Mouse (Mus musculus) gastrocnemius, postnatal 25 days (tissue): ENCODE measurements at regions not wholly inside any gene's neighbourhood (a gene's known extent, or its start where the extent isn't known, plus 50 kb on each side); places are given as distances from the start of the nearest gene placed in this dataset.

Source experiments
- DNase-seq: peaks from one replicate; pipeline ENCODE4 v3.0.0; 2022

DNA sequence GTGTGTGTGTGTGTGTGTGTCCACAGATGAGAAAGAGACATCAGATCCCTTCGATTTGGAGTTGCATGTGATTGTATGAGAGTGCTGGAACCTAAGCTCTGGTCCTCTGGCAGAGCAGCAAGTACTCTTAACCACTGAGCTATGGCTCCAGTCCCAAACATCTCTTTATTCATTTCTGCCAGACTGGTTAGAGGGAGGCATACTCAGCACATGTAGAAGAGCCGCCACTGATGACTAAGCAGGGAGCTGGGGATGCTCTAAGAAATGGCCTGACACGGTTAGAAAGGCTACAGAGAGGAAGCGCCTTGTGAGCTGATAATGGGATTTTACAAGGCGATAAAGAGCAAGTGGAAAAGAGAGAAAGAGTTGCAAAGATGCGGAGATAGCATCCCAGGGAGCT is 287.3 kb upstream of the Castor2 start:
- DNase-seq, result no peak

DNA sequence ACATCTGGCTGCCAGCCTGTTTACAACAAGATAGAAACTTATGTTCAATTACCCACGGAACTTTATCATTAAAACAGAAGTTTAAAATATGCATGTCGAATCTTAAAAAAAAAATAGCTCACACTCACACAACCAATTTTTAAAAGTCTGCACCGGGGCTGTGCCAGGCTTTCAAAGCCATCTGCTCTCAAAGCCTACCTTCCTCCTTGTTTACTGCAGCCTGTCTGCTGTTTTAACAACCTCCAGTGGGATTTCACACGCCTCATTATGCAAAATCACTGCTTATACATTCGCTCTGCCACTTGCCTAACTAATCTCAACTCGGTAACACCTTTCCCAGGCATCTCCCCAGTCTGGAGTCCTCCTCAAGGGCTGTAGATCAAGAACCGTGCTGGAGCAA is 292.6 kb upstream of the Castor2 start:
- no peak for DNase-seq

DNA sequence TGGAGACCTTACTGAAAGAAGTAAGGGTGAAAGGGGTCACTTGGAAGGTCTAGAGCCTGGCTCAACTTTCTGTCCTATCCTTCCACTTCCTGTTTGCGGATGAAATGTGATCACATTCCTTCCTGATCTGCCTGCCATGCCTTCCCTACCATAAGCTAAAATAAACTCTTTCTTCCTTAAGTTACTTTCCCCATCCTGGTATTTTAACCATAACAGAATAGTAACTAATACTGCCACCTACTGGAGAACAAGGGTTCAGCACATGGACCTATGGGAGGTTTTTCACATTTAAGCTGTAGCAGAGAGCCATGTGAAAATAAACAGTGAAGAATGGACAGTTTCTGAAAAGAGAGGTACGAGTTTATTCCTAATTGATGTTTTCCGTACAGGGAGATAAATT is 297.5 kb upstream of the Castor2 start:
- no peak for DNase-seq

DNA sequence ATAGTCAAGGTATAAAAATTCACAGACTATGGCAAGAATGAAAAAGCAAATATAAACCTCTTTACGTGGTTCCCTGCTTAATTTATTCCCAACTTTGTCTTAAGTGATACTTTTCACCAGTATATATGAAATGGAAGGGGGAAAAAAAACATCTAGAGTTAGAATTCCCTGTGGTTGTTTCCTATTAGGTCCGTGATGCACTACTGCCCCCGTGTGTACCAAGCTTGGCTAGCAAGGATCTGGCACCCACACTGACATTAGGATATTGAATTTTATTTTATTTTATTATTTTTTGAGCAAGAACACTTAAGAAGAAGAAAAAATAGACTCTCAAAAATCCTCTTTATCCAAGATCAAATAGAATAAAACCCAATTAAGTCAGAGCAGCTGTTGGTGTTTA is 303.9 kb upstream of the Castor2 start:
- DNase-seq, result no peak

DNA sequence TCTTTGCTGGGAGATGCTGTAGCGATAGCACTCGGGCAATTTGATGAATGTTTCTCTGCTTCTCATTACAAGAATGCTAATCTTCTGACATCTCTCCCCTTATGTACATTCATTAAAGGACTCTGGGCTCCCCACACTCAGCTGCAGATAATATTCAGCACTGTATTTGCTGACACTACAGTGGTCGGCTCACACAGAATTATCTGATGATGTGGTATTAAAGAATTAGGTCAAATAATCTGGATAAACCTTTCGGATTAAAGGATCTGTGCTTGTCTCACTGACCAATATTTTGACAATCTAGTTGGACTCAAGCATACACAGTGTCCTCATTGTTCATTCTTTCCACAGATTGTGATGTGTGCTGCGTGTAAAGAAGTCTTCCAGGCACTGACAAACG is 308.8 kb upstream of the Castor2 start:
- DNase-seq, result no peak

DNA sequence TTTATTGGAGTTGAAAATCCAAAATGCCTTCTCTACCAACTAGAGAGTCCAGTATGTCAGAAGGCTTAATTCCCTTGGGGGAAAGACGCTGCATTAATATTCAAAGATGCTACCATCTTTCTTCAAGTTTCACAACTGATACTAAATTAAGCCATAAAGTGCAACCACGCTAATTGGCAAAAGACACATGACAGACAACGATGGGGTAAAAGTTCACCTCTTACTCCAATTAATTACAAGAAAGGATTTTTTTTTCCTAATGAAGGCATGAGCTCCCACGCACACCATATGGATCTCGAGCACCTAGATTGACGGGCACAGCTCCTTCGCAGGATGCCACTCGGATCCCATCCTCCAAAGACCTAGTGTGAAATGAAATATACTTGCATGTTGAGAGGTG is 311.5 kb upstream of the Castor2 start:
- DNase-seq, result no peak

DNA sequence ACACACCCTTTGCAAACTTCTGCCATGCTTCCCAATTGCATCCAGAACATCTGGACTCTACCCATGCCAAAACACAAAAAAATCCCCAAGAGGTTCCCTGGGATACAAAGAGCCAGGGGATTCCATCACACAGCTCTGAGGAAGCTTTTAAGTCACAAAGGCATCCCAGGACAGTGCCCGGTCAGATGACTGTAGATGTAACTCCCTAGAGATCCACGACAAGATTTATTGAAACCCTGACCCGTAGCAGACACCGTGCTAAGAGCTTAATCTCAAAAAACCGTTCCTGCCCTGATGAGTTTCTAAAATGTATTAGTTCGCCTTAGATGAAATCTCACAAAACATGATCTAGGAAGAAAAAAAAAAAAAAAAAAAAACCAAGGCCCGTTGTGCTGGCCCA is 312.0 kb upstream of the Castor2 start:
- peak; percentile 6 for DNase-seq

DNA sequence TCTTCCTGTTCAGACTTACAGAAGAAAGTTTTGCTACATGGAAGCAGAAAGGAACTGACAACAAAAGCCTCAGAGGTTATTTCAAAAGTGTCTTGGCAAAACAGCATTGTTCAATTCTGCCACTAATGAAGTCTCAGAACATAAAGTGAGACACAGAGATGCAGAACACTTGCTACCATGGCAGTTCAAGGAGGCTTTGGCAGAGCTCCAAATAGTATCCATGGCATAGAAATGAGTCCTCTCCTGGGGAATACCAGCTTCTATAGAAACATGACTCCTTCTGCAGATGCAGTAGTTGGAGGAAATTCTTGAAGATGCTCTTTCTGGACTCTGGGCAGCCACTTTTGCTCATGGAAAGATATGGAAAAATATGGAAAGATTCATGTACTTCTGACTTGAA is 322.9 kb upstream of the Castor2 start:
- DNase-seq, result no peak

DNA sequence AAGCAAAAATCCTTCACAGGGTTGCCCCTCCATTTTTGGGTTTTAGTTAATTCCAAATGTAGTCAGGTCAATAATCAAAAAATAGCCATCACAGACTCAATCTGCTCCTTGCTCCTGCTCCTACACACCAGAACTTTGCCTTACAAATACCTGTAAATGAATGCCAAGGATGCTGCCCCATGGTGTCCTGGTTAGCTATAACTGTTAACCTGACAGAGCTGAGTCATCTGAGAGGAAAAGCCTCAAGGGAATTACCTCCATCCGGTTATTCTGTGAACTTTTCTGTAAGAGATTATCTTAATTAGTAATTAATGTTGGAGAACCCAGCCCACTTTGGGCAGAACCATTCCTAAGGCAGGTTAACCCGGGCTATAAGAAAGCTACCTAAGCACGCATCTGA is 325.4 kb upstream of the Castor2 start:
- no peak for DNase-seq

DNA sequence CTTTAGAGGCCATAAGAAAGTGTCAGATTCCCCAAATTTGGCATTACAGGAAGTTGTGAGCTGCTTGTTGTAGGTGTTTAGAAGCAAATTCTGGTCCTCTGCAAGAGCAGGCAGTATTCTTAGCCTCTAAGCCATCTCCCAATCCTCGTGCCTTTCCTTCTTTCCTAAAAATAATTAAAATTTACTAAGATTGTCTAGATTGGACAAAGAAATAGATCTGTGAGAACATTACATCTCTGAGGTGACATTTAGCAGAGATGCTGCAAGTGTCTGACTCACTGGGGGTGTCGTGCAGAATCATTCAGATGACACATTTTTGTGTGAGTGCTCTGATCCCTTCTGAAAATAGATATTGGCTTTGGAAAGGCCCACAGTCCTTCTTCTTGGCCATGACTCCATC is 330.7 kb upstream of the Castor2 start:
- no peak for DNase-seq

DNA sequence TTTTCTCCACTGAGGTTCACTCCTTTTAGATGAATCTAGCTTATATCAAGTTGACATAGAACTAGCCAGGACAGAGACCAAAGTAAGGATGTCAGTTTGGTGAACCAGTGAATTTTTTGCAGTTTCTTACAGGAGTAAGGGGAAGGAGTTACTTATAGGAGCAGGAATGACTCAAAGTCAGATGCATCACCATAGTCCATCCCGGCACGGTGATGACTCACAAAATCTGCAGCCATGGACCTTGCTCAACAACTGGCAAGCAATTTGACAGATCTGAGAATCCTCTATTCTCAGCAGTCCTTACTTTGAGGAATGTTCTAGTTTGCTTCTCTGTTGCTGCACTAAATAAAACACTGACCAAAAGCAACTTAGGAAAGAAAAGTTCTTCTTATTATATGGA is 341.7 kb upstream of the Castor2 start:
- DNase-seq, result no peak

DNA sequence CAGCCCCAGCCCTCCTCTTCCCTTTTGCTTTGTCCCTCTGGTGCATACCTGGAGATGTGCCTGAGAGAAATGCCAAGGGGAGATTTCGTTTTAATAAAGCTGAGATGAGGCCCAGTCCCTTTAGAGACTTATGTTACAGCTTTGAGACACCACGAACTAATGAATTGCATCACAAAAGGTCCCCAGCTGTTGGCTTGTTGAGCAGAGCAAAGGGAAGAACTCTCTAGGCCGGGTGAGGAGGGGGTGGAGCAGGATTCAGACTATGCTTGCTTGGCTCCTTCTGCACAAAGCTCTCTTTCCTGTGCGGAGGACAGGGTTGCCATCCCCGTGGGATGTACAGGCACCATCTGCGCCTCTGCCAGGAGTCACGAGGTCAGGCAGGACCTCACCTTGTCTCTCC is 345.3 kb upstream of the Castor2 start:
- DNase-seq, result no peak

DNA sequence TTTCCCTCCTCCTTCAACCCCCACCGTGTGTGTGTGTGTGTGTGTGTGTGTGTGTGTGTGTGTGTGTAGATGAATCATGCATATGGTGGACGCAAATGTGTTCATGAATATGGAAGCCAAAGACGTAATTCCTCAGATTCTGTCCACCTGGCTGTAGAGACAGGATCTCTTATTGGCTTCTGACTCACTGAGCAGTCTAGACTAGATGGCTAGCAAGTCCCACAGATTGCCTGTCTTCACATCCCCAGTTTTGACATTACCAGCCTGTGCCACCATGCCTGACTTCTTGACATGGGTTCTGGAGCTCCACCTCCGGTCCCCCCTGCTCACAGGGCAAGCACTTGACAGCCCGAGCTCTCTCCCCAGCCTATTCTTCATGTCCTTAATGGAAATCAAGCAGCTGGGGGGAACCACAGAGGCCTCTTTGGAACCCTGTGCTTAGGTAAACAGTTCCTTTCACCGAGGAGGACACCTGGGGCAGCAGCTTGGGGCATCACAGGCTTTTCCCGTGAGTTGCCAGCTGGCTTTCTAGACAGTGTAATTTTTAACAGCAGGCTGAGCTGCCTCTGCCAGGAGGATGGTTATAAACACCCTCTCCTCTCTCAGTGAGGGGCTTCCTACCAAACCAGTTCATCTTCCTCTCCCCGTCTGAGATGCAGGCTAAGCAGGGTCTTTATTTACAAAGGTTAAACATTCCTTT is 345.9 kb upstream of the Castor2 start:
- no peak for DNase-seq

DNA sequence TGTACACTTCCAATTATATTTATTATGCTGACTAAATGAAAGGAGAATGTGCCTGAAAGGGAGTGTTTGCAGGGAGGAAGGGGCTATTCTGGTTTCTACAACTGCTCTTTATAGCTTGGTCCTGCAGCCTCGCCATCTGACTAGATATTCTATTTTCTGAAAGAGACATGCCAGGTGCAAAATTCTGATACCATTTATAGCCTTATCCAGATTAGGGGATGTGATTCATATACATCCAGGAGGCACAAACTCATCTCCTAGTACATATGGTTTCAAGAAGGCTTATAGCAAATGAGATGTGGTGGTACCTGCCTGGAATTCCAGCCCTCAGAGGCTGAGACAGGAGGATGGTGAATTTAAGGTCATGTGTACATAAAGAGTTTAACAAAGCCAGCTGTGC is 352.6 kb upstream of the Castor2 start:
- DNase-seq, result no peak

DNA sequence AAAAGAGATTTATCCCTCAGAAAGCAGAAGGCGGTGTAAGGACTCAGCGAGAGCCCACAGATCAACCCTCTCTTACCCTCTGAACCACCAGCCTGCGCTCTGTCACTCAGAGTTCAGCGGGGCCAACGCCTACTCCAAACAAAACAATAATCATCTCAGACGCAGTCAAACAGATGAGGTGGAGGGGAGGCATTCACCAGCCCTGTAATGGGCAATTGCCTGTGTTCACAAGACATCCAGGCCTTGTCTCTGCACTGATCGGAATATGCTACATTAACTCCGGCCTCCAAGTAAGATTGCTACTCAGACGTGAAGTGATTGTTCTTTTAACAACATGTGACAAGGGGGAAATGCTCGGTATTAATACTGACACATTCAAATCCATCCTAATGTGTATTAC is 353.1 kb upstream of the Castor2 start:
- no peak for DNase-seq

DNA sequence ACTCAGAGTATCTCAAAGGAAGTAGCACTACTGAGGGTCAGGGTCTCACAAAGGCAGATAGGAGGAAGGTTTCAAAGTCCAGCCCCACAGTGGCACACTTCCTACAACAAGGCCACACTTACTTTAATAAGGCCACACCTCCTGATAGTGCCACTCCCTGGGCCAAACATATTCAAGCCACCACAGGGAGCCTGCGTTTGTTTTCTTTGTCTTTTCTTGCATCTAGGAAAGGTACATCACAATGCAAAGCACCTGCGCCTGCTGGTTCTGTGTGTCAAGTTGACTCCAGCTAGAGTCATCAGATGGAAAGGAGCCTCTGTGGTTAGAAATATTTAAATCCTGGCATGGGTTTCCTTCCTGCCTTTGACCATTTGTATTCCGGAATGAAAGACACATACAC is 355.4 kb upstream of the Castor2 start:
- no peak for DNase-seq

DNA sequence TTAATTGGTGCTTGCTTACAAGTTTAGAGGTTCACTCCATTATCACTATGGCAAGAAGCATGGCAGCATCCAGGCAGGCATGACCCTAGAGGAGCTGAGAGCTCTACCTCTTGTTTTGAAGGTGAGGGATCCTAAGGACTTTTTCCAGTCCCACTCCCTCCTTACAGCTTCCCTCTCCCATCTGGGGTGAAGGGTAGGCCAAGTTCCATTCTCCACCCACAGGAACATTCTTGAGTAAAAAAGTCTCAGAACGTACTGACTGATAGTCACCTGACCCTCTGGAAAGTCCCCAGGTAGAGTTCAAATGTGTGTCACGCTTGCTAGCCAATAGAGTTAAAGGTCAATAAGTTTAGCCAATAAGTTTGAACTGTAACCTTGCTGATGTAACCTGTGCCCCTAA is 355.9 kb upstream of the Castor2 start:
- no peak for DNase-seq

DNA sequence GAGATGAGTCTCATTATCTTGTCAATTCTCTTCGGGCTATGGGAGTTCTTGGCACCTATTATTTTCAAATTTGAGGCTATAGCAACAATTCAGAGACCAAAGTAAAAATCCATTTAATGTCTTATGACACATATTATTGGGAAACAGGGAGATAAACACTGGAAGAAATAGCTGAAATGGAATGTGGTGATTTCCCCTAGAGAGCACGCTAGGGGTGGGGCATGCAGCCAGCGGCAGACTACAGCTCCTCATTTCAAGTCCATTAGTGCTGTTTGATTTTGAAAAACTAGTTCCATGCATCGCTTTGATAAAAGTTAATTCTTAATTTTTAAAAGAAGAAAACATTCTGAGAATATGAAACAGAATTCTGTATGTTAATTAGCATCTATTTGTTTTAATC is 367.6 kb upstream of the Castor2 start:
- DNase-seq, result no peak

DNA sequence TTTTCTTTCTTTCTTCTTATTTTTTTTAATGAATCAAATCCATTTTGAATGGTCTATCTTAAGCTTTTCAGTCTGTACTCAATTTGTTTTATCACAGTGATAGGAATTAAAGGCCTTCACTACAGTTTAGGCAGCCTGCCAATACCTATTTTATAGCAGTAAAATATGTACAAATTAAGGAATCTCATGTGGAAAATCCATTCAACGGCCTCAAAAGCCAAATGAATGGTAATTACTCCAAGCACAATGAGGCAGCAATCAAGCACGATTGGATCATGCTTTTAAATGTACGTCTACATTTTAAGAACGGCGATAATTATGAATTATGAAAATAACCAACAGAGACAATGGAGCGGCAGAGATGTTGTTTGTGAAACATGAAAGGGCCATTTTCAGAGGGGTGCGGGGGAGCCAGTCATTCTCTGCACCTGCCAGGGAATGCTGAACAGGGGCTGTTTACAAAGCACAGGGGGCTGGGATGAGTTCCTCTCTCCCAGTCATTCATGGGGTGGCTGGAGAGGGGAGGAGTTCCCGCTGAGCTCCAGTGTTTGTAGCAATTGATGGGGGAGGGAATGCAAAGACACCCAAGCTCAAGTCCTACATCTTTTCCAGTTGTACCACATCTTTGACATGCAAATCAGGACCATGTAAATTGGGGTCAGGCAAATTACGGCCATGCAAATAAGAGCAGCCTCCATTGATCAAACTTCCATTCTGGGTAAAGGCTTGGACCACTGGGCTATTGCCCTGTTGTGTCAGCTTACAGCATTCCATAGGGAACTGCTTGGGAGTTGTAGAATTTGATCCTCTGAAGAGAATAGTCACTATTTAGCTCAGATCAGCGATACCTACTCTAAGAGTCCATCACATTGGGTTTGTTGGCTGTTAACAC is 381.1 kb upstream of the Castor2 start:
- DNase-seq, result no peak

DNA sequence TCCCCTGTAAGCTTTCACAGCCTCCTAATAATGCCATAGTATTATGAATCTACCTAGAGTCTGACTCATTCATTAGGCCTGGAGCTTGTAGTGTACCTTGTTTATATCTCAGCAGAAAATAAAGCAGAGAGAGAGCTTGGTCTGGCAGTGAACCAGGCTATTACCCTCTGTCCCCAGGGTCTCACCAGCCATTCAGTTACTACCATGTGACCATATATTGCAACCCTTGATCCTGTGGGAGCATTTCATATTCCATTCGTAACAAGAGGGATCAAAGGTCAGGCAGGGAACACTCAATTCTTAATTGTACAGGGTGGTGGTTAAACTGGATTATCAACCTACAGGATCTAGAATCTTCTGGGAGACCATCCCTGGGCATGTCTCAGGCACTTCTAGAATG is 383.7 kb upstream of the Castor2 start:
- DNase-seq, result no peak

DNA sequence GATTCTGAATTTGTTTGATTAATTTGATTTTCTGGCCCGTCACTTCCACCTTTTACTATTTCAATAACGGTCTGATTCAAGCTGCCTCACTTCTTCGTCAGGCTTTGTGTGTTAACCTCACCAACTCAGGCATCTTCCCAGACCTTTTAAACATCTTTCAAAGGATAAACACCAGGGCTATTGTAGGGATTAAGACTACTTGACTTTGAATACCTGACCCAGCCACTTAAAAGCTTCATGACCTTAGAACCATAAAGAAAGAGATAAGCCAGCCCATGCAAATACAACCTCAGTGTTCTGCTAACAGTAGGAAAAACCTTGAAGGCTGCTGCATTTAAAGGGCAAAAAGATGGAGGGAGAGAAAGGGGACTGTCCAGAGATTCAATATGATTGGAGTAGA is 386.9 kb upstream of the Castor2 start:
- no peak for DNase-seq

DNA sequence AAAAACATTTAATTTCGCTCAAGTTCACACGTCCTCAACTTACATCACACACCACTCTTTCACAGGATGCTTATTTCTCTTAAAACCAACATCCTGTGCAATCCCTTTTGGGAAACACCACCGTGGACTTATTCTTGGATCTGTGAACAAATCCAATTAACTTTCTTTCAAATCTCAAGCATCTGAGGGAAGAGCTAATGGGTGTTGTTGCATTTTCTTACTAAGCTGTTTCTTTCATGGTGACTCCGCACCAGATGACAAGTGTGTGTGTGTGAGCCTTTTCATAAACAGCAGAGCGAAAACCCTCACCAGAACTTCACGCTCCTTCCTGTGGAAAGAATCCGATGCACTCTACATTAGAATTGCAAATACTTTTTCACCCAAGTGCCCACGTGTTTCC is 390.6 kb upstream of the Castor2 start:
- DNase-seq, result no peak

DNA sequence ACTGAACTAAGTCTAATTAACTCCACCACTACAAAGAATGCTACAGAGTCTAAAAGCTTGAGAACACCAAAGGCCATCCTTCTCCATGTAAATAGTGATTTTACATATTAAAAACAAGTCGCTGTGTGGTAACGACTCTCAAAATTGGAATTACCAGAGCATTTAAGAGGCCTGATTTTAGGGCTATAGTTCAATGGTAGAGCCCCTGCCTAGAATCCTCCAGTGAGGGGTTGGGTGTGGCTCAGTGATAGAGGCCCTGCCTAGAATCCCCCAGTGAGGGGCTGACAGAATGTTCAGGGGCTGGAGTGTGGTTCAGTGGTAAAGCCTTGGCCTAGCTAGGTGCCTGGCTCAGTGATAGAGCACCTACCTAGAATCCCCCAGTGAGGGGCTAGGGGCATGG is 413.3 kb upstream of the Castor2 start:
- no peak for DNase-seq

DNA sequence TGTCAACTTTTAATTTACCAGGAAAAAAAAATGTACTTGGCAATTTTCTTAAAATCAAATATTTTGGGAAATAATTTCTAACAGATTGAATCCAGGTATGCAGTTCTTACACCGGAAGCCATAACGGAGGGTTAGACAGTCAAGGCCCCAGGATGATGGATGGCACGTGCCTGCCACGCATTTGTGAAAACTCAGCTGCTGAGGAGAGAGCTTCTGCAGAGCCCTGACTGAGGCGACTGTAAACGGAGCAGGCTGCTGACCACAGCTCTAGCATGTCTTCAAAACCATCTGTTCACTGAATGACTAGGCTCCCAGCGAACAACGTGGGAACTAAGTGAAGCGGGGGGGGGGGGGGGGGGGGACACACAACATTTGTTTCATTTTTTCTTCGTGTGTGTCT is 416.5 kb upstream of the Castor2 start:
- no peak for DNase-seq
